Mouse (Mus musculus) thymus, adult 2 months (tissue): ENCODE data around the gene Vstm5.

Source experiments
- CTCF ChIP-seq: fragments of 200-500 bp; IDR thresholded peaks from 2 replicates; pipeline ENCODE4 v1.5.1; 2012; ENCODE audit warnings: mild to moderate bottlenecking, control low read depth, low read length, moderate library complexity, borderline replicate concordance; ENCODE audit not compliant: control insufficient read depth, poor library complexity, insufficient read depth; ENCODE audit errors: extremely low read depth
- POLR2A ChIP-seq: fragments of 200-500 bp; IDR thresholded peaks from 2 replicates; pipeline ENCODE4 v1.6.1; 2012; ENCODE audit warnings: mild to moderate bottlenecking, low read length, control low read depth, moderate library complexity; ENCODE audit not compliant: control insufficient read depth, poor library complexity, insufficient read depth; ENCODE audit errors: extremely low read depth

DNA sequence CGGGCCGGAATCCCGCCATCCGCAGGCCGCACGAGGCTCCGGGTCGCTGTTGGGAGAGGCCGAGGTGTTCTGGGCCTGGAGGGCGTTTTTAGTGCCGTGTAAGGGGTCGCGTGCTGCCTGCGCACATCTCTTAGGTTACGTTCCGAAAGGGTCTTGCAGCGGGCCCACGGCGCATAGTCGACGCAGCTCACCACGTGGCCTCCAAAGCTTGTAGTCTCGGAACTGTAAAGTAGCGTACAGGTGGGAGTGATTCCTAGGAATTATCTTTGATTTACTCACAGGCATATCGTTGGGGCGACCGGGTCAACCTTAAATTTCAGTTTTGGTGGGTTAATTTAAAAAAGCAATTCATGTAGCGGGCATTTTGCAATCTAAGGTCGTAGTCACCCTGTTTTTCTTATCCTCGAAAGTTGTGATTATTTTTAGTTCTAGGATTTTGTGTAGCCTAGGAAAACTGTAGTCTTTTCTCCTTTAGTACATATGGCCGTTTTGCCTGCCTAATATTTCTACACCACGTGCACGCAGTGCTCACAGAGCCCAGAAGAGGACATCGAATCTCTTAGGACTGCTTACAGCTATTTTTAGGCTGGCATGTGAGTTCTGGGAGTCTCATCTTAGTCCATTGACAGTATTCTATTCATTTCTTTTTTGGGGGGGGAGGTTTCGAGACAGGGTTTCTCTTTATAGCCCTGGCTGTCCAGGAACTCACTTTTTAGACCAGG, 67.7 kb downstream of the Vstm5 start, which contains the start of gene 4931406C07Rik:
- TF ChIP-seq CTCF (no peak), POLR2A (no peak)
